ENCODE assay signal across 17 mouse cellular contexts in the genomic region with DNA sequence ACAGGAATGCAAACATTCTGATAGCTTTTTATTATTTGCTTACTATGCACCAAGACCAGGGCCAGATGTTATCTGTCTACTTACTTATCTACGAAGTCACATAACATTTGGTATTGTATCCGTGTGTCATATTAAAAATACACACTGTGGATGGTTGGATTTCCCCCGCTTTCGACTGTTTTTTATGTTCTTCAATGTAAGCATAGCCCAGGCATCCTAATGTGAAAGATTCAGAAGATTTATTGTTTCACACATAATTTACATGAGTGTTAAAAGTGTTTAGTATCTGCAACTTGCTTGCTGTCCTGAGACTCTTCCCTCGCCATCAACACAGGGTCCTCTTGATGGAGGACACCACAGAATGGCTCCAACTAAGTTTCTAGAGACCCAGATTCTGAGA. TPM values are rescaled to one million over a fixed set of nuclear protein-coding genes. Genes with fewer than 3 reads are reported as not detected.
DNase-seq lines count a peak whose midpoint lies in the region; ATAC-seq lines count a peak whose summit lies in the region.
"Had no signal": no experiment of that assay in that cellular context is flagged by ENCODE, and none has a peak within 500 bp of the region (broad histone marks: within the 10 kb centered on the region; RNA-seq: fewer than 3 reads in every experiment).

No protein-coding gene starts in this region.

- no peak overlapping the region for H3K27ac ChIP-seq in heart, embryonic 15.5 days
- H3K27ac ChIP-seq in lung, embryonic 16.5 days (ENCODE audit: low read length): no peak overlapping the region
- H3K27ac ChIP-seq in hindbrain, embryonic 16.5 days (ENCODE audit: low read depth, low read length): no peak overlapping the region
- H3K27ac ChIP-seq in midbrain, embryonic 16.5 days (ENCODE audit: low read length): no peak overlapping the region
- H3K27ac ChIP-seq in limb, embryonic 10.5 days: no peak overlapping the region
- H3K27ac ChIP-seq: liver, embryonic 14.5 days had no signal

- no peak for DNase-seq in heart, postnatal 25 days (ENCODE audit: low spot score)
- no peak for DNase-seq in lung, postnatal 4 days
- DNase-seq in limb, embryonic 10.5 days (ENCODE audit: low spot score): no peak
- DNase-seq: adrenal gland, adult 2 months; cerebellum, adult 11-12 months; heart, postnatal 14 days; kidney, adult 9 months; right cerebral cortex, postnatal 4 days; thymus, adult 18-20 months had no signal

- H3K27me3 ChIP-seq in heart, embryonic 15.5 days: 0 out of 2 replicates have a peak, but pooled peaks cover 2% of the 10 kb centered on the region
- H3K27me3 ChIP-seq in lung, embryonic 16.5 days (ENCODE audit: control insufficient read depth, insufficient read depth, low read depth, low read length): no peaks in the 10 kb centered on the region; the same call in 1 of the 2 replicates
- no peaks in the 10 kb centered on the region for H3K27me3 ChIP-seq in hindbrain, embryonic 16.5 days (replicated peaks; ENCODE audit: control insufficient read depth, insufficient read depth, low read length)
- no peaks in the 10 kb centered on the region for H3K27me3 ChIP-seq in midbrain, embryonic 16.5 days (ENCODE audit: control insufficient read depth, insufficient read depth, low read depth, low read length)
- H3K27me3 ChIP-seq in limb, embryonic 10.5 days (ENCODE audit: low read depth, poor library complexity, severe bottlenecking): peaks cover 31% of the 10 kb centered on the region

- no peak overlapping the region for H3K9ac ChIP-seq in heart, embryonic 15.5 days
- H3K9ac ChIP-seq in lung, embryonic 16.5 days (ENCODE audit: low read length): no peak overlapping the region
- H3K9ac ChIP-seq in hindbrain, embryonic 16.5 days (ENCODE audit: low read depth, low read length): no peak overlapping the region
- no peak overlapping the region for H3K9ac ChIP-seq in midbrain, embryonic 16.5 days (ENCODE audit: low read depth, low read length)
- H3K9ac ChIP-seq: liver, embryonic 14.5 days had no signal

- H3K4me2 ChIP-seq in heart, embryonic 15.5 days: 0 out of 2 replicates have a peak overlapping the region, but pooled peaks have one; percentile 10
- H3K4me2 ChIP-seq in lung, embryonic 16.5 days (ENCODE audit: low read depth, low read length): peak overlapping the region; percentile 25
- H3K4me2 ChIP-seq in hindbrain, embryonic 16.5 days (ENCODE audit: low read length): peak overlapping the region; percentile 31
- H3K4me2 ChIP-seq in midbrain, embryonic 16.5 days (ENCODE audit: low read length): peak overlapping the region; percentile 14; the same call in 1 of the 2 replicates

- no peaks in the 10 kb centered on the region for H3K9me3 ChIP-seq in heart, embryonic 15.5 days (replicated peaks)
- H3K9me3 ChIP-seq in lung, embryonic 16.5 days (ENCODE audit: control insufficient read depth, low read length): no peaks in the 10 kb centered on the region
- H3K9me3 ChIP-seq in hindbrain, embryonic 16.5 days (ENCODE audit: control insufficient read depth, low read length): no peaks in the 10 kb centered on the region
- no peaks in the 10 kb centered on the region for H3K9me3 ChIP-seq in midbrain, embryonic 16.5 days (replicated peaks; ENCODE audit: control insufficient read depth, low read length, poor library complexity, severe bottlenecking)
- no peaks in the 10 kb centered on the region for H3K9me3 ChIP-seq in limb, embryonic 10.5 days (replicated peaks)

- H3K36me3 ChIP-seq in heart, embryonic 15.5 days: no peaks in the 10 kb centered on the region
- no peaks in the 10 kb centered on the region for H3K36me3 ChIP-seq in lung, embryonic 16.5 days (ENCODE audit: control insufficient read depth, insufficient read depth, low read length)
- no peaks in the 10 kb centered on the region for H3K36me3 ChIP-seq in hindbrain, embryonic 16.5 days (ENCODE audit: control insufficient read depth, insufficient read depth, low read length)
- H3K36me3 ChIP-seq in midbrain, embryonic 16.5 days (ENCODE audit: control insufficient read depth, insufficient read depth, low read length): no peaks in the 10 kb centered on the region
- no peaks in the 10 kb centered on the region for H3K36me3 ChIP-seq in limb, embryonic 10.5 days
- H3K36me3 ChIP-seq: G1E had no signal

- H3K4me1 ChIP-seq in heart, embryonic 15.5 days (replicated peaks): peaks cover 12% of the 10 kb centered on the region
- H3K4me1 ChIP-seq in lung, embryonic 16.5 days (replicated peaks; ENCODE audit: control insufficient read depth, insufficient read depth, low read length): peaks cover 12% of the 10 kb centered on the region
- no peaks in the 10 kb centered on the region; the same call in 1 of the 2 replicates for H3K4me1 ChIP-seq in hindbrain, embryonic 16.5 days (ENCODE audit: control insufficient read depth, insufficient read depth, low read depth, low read length)
- H3K4me1 ChIP-seq in midbrain, embryonic 16.5 days (ENCODE audit: control insufficient read depth, insufficient read depth, low read length): no peaks in the 10 kb centered on the region
- H3K4me1 ChIP-seq in limb, embryonic 10.5 days: peaks cover 26% of the 10 kb centered on the region

- intact Hi-C loops in heart, postnatal 25 days (cut with DNase I): no loop called here

- 72% methylated on average over 5 of the region's 5 CpGs for WGBS in heart, embryonic 15.5 days
- 51% methylated on average over 5 of the region's 5 CpGs for WGBS in lung, embryonic 16.5 days
- 92% methylated on average over 5 of the region's 5 CpGs for WGBS in hindbrain, embryonic 16.5 days
- WGBS in midbrain, embryonic 16.5 days: 92% methylated on average over 5 of the region's 5 CpGs
- 87% methylated on average over 5 of the region's 5 CpGs for WGBS in limb, embryonic 10.5 days

- no peak for ATAC-seq in heart, embryonic 15.5 days (replicated peaks; ENCODE audit: insufficient number of reproducible peaks, insufficient read depth, low FRiP score, low read depth)
- ATAC-seq in lung, embryonic 16.5 days (ENCODE audit: low read depth): peak; percentile 53
- ATAC-seq in hindbrain, embryonic 16.5 days: no peak
- no peak for ATAC-seq in midbrain, embryonic 16.5 days
- ATAC-seq: forebrain, embryonic 16.5 days had no signal

- H3K4me3 ChIP-seq in heart, embryonic 15.5 days: no peak overlapping the region
- peak overlapping the region; percentile 24; the same call in 1 of the 2 replicates for H3K4me3 ChIP-seq in lung, embryonic 16.5 days (ENCODE audit: low read length)
- no peak overlapping the region for H3K4me3 ChIP-seq in hindbrain, embryonic 16.5 days (ENCODE audit: low read length)
- no peak overlapping the region for H3K4me3 ChIP-seq in midbrain, embryonic 16.5 days (ENCODE audit: low read depth, low read length)
- H3K4me3 ChIP-seq in limb, embryonic 10.5 days: no peak overlapping the region
- H3K4me3 ChIP-seq: myocyte had no signal

RNA-seq across cellular contexts. Expression of a gene that starts 5.3 kb away (rescaled TPM):
- 70.4 and 73.8 TPM in 2 replicates for polyA plus RNA-seq in heart, embryonic 15.5 days (2015; fragmentation: Nextera tagmentation; extraction: Ambion mirVana)
- 10 to 100 TPM; 15.9 to 20.4 TPM for total RNA-seq in heart, postnatal 25 days (2021)
- polyA plus RNA-seq in lung, embryonic 16.5 days (2015; fragmentation: Nextera tagmentation; extraction: Ambion mirVana): 170 and 172 TPM in 2 replicates
- polyA plus RNA-seq in hindbrain, embryonic 16.5 days (2015; fragmentation: Nextera tagmentation; extraction: Ambion mirVana): 139 and 159 TPM in 2 replicates
- 81.5 and 114 TPM in 2 replicates for polyA plus RNA-seq in midbrain, embryonic 16.5 days (2015; fragmentation: Nextera tagmentation; extraction: Ambion mirVana)
- 2.6 and 4.0 TPM in 2 replicates for polyA plus RNA-seq in limb, embryonic 10.5 days (2016; fragmentation: Nextera tagmentation; extraction: Ambion mirVana)
- polyA plus RNA-seq: G1E, myocyte had no signal

Comparison
In these comparisons a context has a peak if more than half of its experiments do, and no peak if none do; other contexts are left out.
1. RNA of a gene that starts 5.3 kb away (polyA plus RNA-seq): 170 to 172 TPM in lung, embryonic 16.5 days, 139 to 159 TPM in hindbrain, embryonic 16.5 days, 81.5 to 114 TPM in midbrain, embryonic 16.5 days and 70.4 to 73.8 TPM in heart, embryonic 15.5 days; 2.6 to 4.0 TPM in limb, embryonic 10.5 days; every median in the first group is over 10 times any median in the second.
2. Peak in every context shown above with its lines, with median percentiles within 50 percentile points of each other: H3K4me2 ChIP-seq.